Mouse (Mus musculus) adrenal gland, postnatal 25 days (tissue): ENCODE measurements around the gene Tespa1. TPM values are rescaled to one million over a fixed set of nuclear protein-coding genes. Genes with fewer than 3 reads are reported as not detected.
"Not testable (repeated sequence)": the region's sequence is repeated elsewhere in the genome, so short reads cannot be mapped to it uniquely, and the experiment has no call there.

Experiments
- DNase-seq: peaks from one replicate; pipeline ENCODE4 v3.0.0; 2021; ENCODE audit warnings: mixed read lengths
- total RNA-seq: library from RNA; stranded (reverse); gene quantifications from 2 replicates; pipeline ENCODE4 v1.2.3, GENCODE M21; 2021

The Tespa1 gene
- total RNA-seq, 1 experiment from 2014 or later = 0.46 TPM

DNA sequence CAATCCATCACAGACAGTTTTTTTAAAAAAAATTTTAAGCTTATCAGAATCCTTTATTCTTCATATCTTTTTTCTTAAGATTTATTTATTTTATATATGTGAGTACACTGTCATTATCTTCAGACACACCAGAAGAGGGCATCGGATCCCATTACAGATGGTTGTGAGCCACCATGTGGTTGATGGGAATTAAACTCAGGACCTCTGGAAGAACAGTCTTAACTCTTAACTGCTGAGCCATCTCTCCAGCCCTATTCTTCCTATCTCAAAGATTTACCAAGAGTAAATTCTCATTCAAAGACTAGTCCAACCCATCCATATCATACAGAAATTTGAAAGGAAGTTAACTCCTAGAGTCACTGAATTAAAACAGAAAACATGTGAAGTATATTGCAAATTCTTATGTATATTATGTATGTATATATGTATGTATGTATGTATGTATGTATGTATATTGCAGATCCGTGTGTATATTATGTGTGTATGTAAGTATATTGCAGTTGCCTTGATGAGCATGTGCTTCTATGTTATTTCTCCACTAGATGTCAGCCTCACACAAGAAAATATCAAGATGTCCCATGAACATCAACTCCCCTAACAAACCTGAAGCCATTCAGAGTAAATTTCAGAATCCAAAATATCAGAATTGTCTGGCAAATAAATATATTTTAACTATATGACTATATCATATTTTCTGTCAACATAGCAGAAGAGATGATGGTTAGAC is 40.9 kb downstream of the Tespa1 start:
- DNase-seq = no peak

DNA sequence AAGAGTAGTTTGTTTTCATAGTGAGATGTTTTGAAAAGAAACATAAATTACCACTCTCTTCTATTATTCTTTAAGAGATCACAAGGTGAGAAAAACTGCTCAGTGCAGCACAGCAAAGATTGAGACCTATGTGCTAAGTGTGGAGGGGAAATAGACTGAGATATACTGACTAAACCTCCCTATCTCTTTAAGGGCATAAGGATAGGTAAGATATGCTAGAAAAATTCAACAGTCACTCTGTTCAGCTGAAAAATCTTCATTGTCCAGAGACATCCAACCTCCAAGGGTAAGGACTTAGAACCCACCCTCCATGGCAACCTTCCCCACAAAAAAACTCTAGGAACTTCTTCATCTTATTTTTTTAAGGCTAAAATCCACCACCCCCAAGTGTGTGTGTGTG is 42.1 kb downstream of the Tespa1 start:
- DNase-seq = no peak

DNA sequence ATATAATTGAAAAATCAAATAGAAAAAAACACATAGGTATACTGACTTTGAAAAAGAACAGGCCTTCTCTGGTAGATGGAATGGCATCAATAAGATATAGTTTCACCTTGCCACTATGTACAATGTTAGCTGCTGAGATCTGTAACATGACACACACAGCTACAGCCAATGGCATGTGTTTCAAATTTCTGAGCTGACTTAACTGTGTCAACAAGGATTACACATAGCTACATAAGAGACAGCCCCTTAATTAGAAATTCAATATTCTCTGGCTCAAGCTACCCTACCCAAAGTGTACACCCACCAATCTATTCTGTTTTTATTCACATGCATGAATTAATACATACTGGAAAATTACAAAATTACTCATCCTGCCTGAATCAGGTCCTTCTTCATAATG is 45.7 kb downstream of the Tespa1 start:
- no peak for DNase-seq

DNA sequence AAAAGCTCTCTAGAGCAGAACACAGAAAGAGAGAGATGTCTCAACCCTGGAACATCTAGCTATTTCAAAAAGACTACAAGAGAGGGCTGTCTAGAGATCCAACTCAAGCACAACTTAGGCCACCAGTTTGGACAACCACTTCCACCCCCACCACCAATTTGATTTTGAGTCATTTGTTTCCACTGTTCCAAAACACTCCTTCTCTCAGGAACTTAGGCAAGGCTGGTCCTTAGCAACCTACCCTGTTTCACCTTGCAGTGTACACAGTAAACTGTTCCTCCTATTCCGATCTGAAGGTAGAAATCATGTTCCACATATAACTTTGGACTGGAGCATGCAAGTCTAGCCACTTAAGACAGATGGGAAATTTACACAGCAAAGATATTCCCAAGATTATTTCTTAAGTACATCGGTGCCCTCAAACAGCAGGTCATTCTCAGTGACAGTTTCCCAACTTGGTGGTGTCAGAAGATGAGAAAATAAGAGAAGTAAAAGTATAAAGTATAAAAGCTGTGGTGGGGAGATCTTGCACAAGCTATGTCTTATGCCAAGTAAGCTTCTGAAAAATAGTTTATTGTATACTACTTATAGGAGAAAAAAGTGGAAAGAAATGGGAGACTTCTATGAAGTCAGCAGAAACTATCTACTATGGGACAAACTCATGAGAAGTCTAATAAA is 47.5 kb downstream of the Tespa1 start:
- no peak for DNase-seq

DNA sequence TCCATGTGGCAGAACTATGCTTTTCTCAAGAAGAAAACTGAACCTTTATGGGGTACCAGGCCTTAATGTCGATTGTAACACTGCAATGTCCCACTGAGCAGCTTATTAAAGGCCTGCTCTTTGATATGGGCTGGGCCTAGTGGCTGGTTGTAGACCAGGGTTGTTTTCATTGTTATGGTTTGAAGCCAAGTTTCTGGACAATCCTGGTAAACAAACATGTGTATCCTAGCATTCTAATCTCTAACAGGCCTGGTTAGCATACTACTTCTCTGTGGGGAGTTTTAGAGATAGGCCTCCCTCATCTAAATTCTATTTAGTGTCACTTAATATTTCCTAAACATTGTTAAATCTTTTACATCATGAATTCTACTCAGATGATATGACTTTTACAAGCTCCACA is 49.0 kb downstream of the Tespa1 start:
- no peak for DNase-seq

DNA sequence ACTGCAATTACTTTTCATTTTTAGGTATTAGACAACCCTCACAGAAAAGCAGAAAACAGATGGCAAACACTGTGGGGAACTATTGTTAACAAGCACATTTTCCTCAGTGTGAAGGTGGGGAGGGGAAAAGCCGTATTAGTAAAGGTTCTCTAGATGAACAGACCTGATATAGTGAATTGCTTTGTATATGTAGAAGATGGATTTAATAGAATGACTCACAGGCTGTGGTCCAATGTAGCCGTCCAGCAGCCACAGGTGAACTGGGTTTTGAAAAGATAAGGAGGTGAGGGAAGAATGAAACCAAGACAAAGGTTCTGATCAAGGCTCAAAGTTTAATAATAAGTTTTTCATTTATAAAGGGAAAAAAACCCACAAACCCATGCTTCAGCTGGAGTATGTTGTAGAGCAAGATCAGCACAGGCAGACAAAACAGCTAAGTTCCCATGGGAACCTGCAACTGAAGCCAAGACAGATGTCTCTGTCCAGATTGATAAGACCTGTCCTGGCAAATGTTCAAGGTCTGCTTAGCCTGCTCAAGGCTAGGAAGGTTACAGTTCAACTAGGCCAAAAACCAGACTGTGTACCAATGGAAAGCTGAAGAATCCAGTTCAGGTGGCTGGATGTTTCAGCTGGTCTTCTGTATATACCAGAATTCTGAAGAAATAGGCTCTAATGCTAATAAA is 50.0 kb downstream of the Tespa1 start:
- DNase-seq = no peak

DNA sequence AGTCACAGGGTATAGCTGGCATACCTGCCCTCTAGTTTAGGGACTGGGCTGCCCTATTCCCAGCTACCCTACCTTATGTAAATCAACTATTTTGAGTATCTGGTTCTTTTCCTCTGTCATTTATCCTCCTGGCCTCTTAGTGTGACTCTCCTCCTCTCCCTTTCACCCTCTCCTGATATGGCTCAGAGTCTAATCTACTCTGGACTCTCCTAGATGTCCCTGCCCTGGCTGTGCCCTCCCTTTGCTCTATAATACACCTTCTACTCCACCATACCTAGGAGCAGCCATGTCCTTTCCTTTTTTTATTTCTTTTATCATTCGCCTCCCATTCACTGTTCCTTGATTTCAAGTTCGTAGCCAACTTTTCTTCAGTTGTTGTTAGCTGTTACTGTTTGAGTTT is 52.5 kb downstream of the Tespa1 start:
- no peak for DNase-seq

DNA sequence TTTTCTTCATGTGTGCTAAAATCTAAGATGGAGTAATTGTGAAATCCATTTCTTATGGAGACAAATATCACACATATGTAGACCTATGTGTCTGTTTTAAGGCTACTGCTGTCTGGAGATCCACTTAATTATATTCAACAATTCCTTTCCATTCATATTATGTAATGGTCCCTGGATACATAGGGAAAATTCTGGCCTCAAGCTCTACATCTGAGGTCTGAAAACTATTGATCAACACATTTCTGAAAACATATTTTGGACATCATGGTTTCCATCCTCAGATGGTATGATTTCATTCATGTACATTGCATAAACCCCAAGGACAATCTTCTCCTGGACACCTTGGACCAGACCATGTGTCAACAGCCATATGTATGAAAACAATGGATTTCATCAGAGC is 71.6 kb downstream of the Tespa1 start, which contains the start of gene Vmn2r84:
Gene Vmn2r84, minus strand, starts transcription at position 101 of the 400 bp plus-strand sequence.
- DNase-seq = no peak

DNA sequence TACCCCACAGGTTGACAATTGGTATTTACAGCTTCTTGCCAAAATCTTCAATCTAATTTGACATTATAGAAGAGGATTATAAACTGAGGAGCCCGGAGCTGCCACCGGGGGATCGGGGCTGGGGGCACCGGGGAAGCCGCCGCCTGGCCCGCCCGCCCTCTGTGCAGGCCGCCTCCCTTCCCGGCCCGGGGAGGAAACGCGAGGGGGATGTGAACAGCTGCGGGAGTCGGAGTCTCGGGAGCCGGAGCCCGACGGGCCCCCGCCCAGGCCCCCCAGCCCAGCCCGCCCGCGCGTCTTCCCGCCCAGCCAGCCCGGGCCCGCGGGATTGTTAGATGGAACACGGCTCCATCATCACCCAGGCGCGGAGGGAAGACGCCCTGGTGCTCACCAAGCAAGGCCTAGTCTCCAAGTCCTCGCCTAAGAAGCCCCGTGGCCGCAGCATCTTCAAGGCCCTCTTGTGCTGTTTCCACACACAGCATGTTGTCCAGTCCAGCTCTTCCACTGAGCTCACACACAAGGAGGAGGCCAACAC is 89.6 kb downstream of the Tespa1 start:
- not testable (repeated sequence) for DNase-seq

Other genes with a start within 250 kb of the Tespa1 start
- gene Olfr823, start 207.5 kb upstream of the Tespa1 start, total RNA-seq = not detected in 2 replicates
- not detected in 2 replicates for gene Olfr824, start 192.9 kb upstream of the Tespa1 start, total RNA-seq
- not detected in 2 replicates for gene Olfr825, start 156.1 kb upstream of the Tespa1 start, total RNA-seq
- not detected in 2 replicates for gene Olfr826, start 138.7 kb upstream of the Tespa1 start, total RNA-seq
- not detected in 2 replicates for gene Olfr827, start 108.5 kb upstream of the Tespa1 start, total RNA-seq
- gene Neurod4, start 42.6 kb upstream of the Tespa1 start, total RNA-seq = 0.36 TPM in 1 of 2 replicates, not detected in the other
- gene Vmn2r84, start 71.5 kb downstream of the Tespa1 start, total RNA-seq = not detected in 2 replicates
- not detected in 2 replicates for gene Vmn2r85, start 106.8 kb downstream of the Tespa1 start, total RNA-seq
- not detected in 2 replicates for gene Vmn2r86, start 133.2 kb downstream of the Tespa1 start, total RNA-seq
- gene Vmn2r87, start 174.5 kb downstream of the Tespa1 start, total RNA-seq = not detected in 2 replicates